Mouse (Mus musculus): ENCODE measurements around the gene Coa7.

The Coa7 gene

DNA sequence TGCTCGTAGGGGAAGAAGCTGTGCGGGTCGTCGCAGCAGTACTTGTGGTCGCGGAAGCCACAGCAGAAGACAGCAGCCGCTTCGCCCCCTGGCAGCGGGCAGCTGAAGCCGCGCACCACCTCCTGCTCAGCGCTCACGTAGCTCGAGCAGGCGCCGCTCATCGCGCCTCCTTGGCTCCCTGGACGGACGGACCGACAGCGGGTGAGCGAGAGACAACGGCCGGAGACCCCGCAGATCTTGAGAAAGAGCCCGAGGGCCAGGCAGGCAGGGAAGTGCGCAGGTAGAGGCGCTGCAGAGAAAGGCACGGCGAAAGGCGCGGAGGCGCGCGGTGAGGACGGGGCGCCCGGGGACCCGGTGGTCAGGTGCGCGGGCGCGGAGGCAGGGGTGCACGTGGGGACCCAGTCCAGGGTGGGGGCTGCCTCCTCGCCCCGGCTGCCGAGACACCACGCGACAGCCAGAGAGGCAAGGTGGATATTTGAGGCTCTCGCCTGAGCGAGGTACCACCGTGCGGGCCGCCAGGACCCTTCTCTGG lies 55.3 kb downstream of the Coa7 start, which contains the start of gene Shisal2a:
Gene Shisal2a, minus strand, starts transcription at position 167 of the 532 bp plus-strand sequence.
- DNase-seq (ENCODE audit: low read depth, low spot score), result no peak

DNA sequence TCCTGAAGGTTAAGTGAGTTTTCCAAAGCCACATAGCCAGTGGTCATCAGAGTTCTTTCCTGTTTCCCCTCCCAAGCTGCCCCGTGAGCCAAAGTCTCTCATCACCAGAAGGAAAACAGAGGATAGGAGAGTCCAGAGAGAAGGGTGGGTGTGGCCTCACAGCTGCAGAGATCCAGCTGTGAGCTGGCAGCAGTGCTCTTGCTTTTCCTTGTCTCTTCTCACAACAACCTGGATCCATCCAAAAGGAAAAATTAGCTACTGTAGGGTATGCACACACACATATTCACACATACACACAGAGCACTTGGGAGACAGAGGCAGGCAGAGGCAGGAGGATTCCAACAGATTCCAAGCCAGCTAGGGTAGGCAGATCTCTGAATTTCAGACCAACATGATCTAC lies 58.1 kb downstream of the Coa7 start:
- DNase-seq (ENCODE audit: low read depth, low spot score), result no peak

DNA sequence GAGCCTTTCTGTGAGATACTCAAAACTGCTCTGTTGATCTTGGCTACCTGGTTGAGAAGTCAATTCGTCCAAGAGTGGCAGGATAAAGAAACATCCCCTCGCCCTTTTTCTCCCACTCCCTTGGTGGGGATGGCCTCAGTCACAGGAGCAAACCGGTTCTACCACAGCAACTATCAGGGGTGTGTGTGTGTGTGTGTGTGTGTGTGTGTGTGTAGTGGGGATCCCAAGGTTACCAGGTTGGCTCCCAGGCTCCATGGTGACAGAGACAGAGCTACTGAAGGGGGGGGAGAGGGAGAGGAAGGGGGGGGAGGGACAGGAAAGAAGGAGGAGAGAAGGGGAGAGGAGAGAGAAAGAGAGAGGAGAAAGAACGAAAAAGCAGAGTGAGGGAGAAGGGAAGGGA lies 59.2 kb downstream of the Coa7 start:
- DNase-seq (ENCODE audit: low read depth, low spot score), result no peak

DNA sequence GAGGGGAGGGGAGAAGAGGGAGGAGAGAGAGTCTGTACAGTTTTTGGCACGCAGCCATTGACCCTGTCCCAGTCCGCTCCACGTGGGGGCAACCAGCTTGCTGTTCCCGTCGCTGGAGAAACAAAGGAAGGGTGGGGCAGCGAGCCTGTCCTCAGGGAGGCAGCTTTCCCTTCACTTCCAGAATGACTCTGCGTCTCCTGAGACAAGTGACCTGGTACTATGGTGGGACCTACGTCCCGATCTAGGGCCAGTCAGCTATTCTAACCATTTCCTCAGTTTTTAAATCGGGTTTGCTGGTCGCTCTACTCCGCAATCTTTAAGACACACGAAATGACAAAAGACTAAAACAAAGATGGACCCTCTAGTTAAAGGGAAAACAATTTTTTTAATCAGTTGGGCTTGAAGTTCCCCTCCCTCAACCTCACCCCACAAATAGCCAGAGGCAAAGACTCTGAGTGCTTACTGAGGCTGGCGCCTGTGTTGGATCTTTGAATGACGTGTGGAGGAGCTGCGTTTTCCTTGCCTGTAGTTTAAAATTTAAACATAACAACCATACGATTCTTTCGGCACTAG lies 59.8 kb downstream of the Coa7 start:
- peak; percentile 60 for DNase-seq (ENCODE audit: low read depth, low spot score)

DNA sequence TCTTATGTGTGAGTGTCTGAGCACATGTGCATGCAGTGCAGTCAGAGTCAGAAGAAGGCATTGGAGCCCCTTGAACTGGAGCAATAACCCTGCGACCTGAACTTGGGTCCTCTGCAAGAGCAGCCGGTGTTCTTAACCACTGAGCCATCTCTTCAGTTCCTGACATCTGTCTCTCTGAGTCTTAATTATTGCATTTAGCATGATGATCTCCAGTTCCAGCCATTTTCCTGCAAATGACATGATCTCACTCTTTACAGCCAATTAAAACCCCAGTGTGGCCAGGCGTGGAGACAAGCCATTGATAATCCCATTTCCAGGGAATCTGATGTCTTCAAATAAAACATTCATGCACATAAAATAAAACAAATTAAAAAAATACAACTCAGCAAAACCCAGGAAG lies 60.8 kb downstream of the Coa7 start:
- no peak for DNase-seq (ENCODE audit: low read depth, low spot score)

DNA sequence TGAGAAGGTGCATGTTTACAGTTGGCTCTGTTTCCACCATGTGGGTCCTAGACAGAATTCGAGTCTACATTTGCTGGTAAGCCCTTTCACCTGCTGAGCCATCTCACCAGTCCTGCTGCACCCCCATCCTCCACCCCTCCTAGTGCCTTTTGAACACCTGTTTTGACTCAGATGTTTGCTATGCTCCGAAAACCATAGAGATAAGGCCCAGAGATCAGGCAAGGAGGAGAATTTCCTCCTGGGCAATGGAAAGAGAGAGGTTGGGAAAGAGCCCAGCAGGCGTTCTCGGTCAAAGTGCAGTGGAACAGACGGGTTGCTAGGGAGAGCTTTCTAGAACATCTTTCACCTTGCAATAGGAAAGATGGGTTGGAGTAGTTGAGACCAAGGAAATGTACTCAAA lies 63.2 kb downstream of the Coa7 start:
- DNase-seq (ENCODE audit: low read depth, low spot score), result no peak

Data from brain, adult 2 months (tissue).